Mouse (Mus musculus): ENCODE results near the gene Trappc3.

Trappc3 gene

DNA sequence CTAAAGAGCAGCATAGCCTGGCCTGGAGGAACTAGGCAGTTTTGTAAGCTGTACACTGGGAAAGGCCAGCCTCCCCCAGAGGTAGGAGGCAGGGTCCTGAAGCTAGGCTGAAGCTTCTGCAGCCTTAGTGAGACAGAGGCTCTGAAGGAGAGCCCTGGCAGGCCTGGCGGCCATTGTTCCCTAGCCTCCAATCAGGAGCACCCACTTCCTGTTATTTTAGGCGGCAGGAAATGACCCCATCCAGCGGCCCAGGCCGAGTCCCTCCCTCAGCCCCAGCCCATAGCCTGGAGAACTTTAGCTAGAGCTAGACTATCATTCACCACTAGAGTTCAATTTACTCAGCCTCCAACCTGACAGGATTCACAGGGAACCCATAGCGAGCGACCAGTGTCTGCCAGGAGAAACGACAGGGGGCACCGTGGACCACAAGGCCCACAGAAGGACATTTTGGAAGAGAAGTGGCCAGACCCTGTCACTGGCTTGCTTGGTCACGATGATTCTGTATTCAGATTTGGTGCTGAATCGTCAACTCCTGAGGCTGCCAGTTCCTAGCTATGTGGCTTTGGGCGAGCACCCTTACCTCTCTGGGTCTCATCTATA, 10.4 kb upstream of the Trappc3 start:
- DNase-seq (ENCODE audit: low spot score) = no peak

DNA sequence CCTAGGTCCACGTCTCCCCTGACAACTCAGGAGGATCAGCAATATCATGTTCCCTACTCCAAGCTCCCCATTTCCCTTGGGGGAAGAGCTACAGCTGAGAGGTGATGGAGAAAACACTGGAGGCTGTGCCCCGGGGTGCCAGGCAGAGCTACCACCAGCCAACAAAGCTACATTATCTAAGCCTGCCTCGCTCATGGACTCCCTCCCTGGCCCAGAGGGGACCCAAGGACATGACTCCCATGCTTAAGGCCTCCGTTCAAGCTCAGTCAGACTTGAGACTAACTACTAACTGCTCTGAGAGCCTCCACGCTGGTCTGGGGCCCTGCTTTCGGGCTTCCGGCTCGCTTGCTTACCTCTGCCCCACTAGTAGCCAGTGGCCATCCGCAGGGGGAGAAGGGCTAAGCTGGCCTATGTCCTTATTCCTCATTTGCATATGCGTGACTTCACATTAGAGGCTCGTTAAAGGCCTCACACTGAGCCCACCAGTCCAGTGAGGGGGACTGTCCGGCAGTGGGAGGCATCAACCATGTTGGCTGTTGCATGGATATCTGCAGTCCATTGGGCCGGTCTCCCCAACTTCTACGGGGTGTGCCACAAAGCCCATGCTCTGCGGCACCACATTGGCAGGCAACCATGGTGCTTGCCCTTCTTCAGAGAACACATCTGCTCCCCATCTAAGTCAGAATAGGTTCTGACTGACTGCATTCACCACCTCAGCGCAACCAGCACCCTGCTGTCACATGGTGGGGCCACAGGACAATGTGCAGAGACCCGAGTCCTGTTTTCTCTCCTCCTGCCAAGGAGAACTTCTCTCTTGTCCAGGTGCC, 9.5 kb upstream of the Trappc3 start:
- DNase-seq (ENCODE audit: low spot score) = no peak

DNA sequence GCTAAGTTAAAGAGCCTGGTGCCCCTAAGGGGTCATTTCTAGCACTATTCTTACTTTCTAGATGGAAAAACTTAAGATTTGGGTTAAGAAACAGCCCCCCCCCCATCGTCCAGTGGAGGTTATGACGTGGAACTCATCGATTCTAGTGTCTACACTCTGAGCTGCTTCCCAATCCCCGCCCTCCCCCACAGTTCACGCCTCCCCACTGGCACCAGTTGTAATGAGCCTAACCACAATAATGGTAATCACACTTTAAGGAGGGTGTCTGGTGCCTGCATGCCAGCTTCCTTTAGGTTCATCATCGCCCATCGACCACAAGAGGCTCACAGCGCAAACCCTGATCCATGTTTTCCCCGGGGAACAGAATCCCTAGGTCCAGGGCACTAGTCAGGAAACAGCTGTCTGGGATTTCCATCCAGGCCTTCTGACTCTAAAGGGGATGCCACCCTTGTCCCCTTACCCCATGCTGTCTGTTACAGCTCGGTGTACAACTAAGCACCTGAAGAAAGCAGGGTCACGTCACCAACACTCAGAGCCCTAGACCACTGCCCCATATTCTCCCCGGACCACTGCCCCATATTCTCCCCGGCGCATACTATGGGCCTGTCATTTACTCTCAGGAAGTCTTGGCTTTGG, 8.4 kb upstream of the Trappc3 start:
- DNase-seq (ENCODE audit: low spot score) = no peak

GRCm38 (mm10) chr4:126254315-126255112, 7.6 kb upstream of the Trappc3 start:
- no peak for DNase-seq (ENCODE audit: low spot score)

DNA sequence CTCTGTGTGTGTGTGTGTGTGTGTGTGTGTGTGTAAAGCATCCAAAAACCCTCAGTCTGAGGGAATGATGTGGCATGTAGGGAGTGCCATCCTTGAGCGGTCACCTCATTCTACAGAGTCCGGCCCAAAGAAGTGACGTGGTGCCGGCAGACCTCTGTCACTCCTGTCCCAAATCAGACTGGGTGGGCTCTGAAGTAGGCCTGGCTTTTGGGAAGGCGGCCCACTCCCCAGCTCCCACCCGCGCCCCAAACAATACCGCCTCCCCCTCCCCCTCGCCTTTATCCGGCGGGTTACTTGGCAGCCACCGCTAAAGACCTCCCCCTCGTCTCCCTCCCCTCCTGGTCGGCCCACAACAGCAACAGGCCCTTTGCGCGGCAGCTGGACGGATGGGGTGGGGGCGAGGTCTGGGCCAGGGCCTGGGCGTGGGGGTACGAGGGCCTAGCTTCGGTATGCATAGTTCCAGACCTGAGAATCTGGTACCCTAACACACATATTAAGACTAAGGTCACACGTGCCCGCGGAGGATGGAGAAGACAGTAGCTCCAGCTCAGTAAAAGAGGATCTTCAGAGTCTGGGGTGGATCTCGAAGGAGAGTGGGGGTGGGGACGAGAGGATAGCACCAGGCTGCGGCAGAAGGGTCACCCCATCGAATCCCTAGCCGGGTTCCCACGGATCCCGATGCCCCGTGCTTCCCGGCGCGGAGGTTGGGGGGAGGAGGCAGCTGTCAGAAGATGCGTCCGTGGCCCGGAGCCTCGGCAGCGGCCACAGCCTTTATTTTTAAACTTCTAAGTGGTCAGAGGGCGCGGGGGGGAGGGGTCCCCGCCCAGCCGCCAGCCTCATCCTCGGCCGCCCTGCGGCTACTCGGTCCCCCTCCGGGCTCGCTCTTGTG, 6.8 kb upstream of the Trappc3 start:
- DNase-seq (ENCODE audit: low spot score) = no peak

GRCm38 (mm10) chr4:126256131-126256791, 5.9 kb upstream of the Trappc3 start, which contains the start of gene Map7d1:
TSS of gene Map7d1 (minus strand) at chr4:126256343.
- DNase-seq (ENCODE audit: low spot score) = peak; percentile 79

GRCm38 (mm10) chr4:126256967-126257881, 4.9 kb upstream of the Trappc3 start:
- DNase-seq (ENCODE audit: low spot score) = no peak

GRCm38 (mm10) chr4:126259063-126259462, 3.1 kb upstream of the Trappc3 start:
- no peak for DNase-seq (ENCODE audit: low spot score)

GRCm38 (mm10) chr4:126259523-126260160, 2.5 kb upstream of the Trappc3 start:
- DNase-seq (ENCODE audit: low spot score) = peak; percentile 66

GRCm38 (mm10) chr4:126260520-126261201, 1.5 kb upstream of the Trappc3 start:
- peak; percentile 76 for DNase-seq (ENCODE audit: low spot score)

GRCm38 (mm10) chr4:126261266-126261665, 859 bp upstream of the Trappc3 start:
- no peak for DNase-seq (ENCODE audit: low spot score)

GRCm38 (mm10) chr4:126261675-126262074, 450 bp upstream of the Trappc3 start:
- DNase-seq (ENCODE audit: low spot score) = no peak

GRCm38 (mm10) chr4:126269292-126269691, 7.2 kb downstream of the Trappc3 start:
- no peak for DNase-seq (ENCODE audit: low spot score)

DNA sequence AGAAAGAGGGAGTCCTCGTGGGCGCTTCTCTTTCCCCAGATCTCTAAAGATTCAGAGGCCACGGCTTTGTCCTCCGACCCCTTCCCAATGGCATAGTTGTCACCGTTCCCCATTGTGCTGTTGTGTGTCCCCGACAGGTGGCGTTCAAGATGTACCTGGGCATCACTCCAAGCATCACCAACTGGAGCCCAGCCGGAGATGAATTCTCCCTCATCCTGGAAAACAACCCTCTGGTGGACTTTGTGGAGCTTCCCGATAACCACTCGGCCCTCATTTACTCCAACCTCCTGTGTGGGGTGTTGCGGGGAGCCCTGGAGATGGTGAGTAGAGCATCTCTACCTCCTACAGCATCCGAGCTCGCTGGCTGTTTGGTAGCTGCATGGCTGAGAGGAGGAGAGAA, 11.6 kb downstream of the Trappc3 start:
- no peak for DNase-seq (ENCODE audit: low spot score)

GRCm38 (mm10) chr4:126275081-126275480, 13.0 kb downstream of the Trappc3 start:
- DNase-seq (ENCODE audit: low spot score) = no peak

DNA sequence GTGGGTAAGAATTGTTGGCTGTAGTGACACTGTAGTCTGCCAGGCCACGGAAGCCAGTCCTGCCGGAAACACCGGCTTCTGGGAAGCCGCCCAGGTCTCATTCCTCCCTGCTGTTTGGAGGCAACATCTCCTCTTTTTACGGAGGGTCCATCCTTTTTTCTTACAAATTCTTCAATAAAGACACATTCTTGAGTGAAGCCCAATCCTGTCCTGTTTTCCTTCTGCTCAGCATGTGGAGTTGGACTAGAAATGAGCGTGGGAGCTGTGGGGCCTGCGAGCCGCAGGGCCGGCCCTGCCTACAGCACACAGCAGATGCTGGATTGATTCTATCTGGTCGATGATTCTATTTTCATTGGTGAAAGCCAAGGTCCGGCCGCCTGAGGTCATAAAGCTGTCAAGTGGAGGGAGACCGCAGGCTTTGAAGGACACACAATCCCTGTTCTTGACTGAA, 13.6 kb downstream of the Trappc3 start:
- DNase-seq (ENCODE audit: low spot score) = peak; percentile 53

DNA sequence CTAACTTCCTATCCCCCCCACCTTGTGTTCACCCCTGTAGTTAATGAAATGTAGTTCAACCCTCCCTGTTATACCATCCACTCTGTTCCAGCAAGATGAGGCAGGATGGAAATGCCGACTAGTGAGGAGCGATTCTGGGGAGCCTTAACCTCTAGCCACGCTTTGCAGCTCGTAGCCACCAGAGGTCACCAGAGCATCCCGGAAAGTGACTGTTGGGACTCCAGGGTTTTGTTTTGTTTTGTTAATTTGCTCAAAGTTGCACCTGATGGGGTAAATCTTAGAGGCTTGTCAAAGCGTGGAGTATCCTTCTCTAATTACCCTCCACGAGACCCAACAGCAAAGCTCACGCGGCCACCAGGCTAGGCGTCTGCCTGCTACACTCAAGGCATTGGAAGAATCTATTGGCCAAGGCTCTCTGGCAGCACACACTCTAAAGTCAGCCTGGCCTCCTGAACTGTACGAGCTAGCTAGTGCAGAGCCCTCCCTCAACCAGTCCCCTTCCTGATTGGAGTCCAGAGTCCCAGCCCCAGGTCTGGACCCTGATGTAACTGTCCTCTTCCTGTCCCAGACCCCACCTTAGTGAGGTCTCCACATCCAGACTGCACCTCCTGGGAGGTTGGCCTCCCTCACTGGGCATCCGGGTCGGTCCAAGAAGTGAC, 15.9 kb downstream of the Trappc3 start:
- no peak for DNase-seq (ENCODE audit: low spot score)

GRCm38 (mm10) chr4:126278565-126278915, 16.4 kb downstream of the Trappc3 start:
- no peak for DNase-seq (ENCODE audit: low spot score)

Measured in ovary, adult 18-20 months (tissue).